Mouse (Mus musculus): Measurements from ENCODE around the gene Dclk3. TPM values are rescaled to one million over a fixed set of nuclear protein-coding genes. Genes with fewer than 3 reads are reported as not detected.

The Dclk3 gene
- polyA plus RNA-seq, 1 experiment from 2014 or later = 0.25 TPM

- no peak overlapping the region for H3K4me2 ChIP-seq (ENCODE audit: low read depth, low read length)
- no peak for ATAC-seq (ENCODE audit: low read depth)
- H3K36me3 ChIP-seq (ENCODE audit: control insufficient read depth, insufficient read depth, low read length) = no peaks in the 10 kb centered on the region
- no peaks in the 10 kb centered on the region for H3K4me1 ChIP-seq (replicated peaks; ENCODE audit: control insufficient read depth, insufficient read depth, low read length)
- H3K9ac ChIP-seq (ENCODE audit: low read length) = no peak overlapping the region
- 63% methylated on average over 21 of the region's 21 CpGs for WGBS
- H3K27me3 ChIP-seq (ENCODE audit: control insufficient read depth, insufficient read depth, low read depth, low read length) = no peaks in the 10 kb centered on the region
- no peak overlapping the region for H3K27ac ChIP-seq (ENCODE audit: low read length)
- H3K9me3 ChIP-seq (ENCODE audit: control insufficient read depth, low read length) = no peaks in the 10 kb centered on the region
- no peak overlapping the region for H3K4me3 ChIP-seq (ENCODE audit: low read length)
These were observed 35.0 kb downstream of the Dclk3 start for GRCm38 (mm10) chr9:111473686-111474457.

GRCm38 (mm10) chr9:111474458-111474745, 35.5 kb downstream of the Dclk3 start:
- no peak overlapping the region for H3K9ac ChIP-seq (ENCODE audit: low read length)
- no peak for ATAC-seq (ENCODE audit: low read depth)
- H3K4me3 ChIP-seq (ENCODE audit: low read length) = no peak overlapping the region
- 66% methylated on average over 3 of the region's 3 CpGs for WGBS
- H3K27ac ChIP-seq (ENCODE audit: low read length) = no peak overlapping the region
- H3K4me1 ChIP-seq (replicated peaks; ENCODE audit: control insufficient read depth, insufficient read depth, low read length) = no peaks in the 10 kb centered on the region
- no peaks in the 10 kb centered on the region for H3K27me3 ChIP-seq (ENCODE audit: control insufficient read depth, insufficient read depth, low read depth, low read length)
- no peak overlapping the region for H3K4me2 ChIP-seq (ENCODE audit: low read depth, low read length)
- H3K9me3 ChIP-seq (ENCODE audit: control insufficient read depth, low read length) = no peaks in the 10 kb centered on the region
- no peaks in the 10 kb centered on the region for H3K36me3 ChIP-seq (ENCODE audit: control insufficient read depth, insufficient read depth, low read length)

- no peaks in the 10 kb centered on the region for H3K36me3 ChIP-seq (ENCODE audit: control insufficient read depth, insufficient read depth, low read length)
- H3K9me3 ChIP-seq (ENCODE audit: control insufficient read depth, low read length) = no peaks in the 10 kb centered on the region
- H3K4me2 ChIP-seq (ENCODE audit: low read depth, low read length) = no peak overlapping the region
- H3K27me3 ChIP-seq (ENCODE audit: control insufficient read depth, insufficient read depth, low read depth, low read length) = no peaks in the 10 kb centered on the region
- no peaks in the 10 kb centered on the region for H3K4me1 ChIP-seq (replicated peaks; ENCODE audit: control insufficient read depth, insufficient read depth, low read length)
- WGBS = 90% methylated on average over 3 of the region's 3 CpGs
- ATAC-seq (ENCODE audit: low read depth) = no peak
- H3K9ac ChIP-seq (ENCODE audit: low read length) = no peak overlapping the region
- H3K4me3 ChIP-seq (ENCODE audit: low read length) = no peak overlapping the region
- no peak overlapping the region for H3K27ac ChIP-seq (ENCODE audit: low read length)
These were observed 36.4 kb downstream of the Dclk3 start for GRCm38 (mm10) chr9:111475281-111475680.

GRCm38 (mm10) chr9:111475973-111476372, 37.1 kb downstream of the Dclk3 start:
- ATAC-seq (ENCODE audit: low read depth) = no peak
- Histone ChIP-seq H3K9me3 (ENCODE audit: control insufficient read depth, low read length) (no peaks in the 10 kb centered on the region), H3K27me3 (ENCODE audit: control insufficient read depth, insufficient read depth, low read depth, low read length) (no peaks in the 10 kb centered on the region), H3K9ac (ENCODE audit: low read length) (no peak overlapping the region), H3K4me3 (ENCODE audit: low read length) (no peak overlapping the region), H3K36me3 (ENCODE audit: control insufficient read depth, insufficient read depth, low read length) (no peaks in the 10 kb centered on the region), H3K4me2 (ENCODE audit: low read depth, low read length) (no peak overlapping the region), H3K4me1 (replicated peaks; ENCODE audit: control insufficient read depth, insufficient read depth, low read length) (no peaks in the 10 kb centered on the region), H3K27ac (ENCODE audit: low read length) (no peak overlapping the region)
- 80% methylated on average over 4 of the region's 4 CpGs for WGBS

- H3K4me3 ChIP-seq (ENCODE audit: low read length) = no peak overlapping the region
- H3K4me1 ChIP-seq (replicated peaks; ENCODE audit: control insufficient read depth, insufficient read depth, low read length) = no peaks in the 10 kb centered on the region
- WGBS = 80% methylated on average over 6 of the region's 6 CpGs
- no peak overlapping the region for H3K9ac ChIP-seq (ENCODE audit: low read length)
- H3K36me3 ChIP-seq (ENCODE audit: control insufficient read depth, insufficient read depth, low read length) = no peaks in the 10 kb centered on the region
- no peak for ATAC-seq (ENCODE audit: low read depth)
- no peaks in the 10 kb centered on the region for H3K27me3 ChIP-seq (ENCODE audit: control insufficient read depth, insufficient read depth, low read depth, low read length)
- no peaks in the 10 kb centered on the region for H3K9me3 ChIP-seq (ENCODE audit: control insufficient read depth, low read length)
- H3K4me2 ChIP-seq (ENCODE audit: low read depth, low read length) = no peak overlapping the region
- H3K27ac ChIP-seq (ENCODE audit: low read length) = no peak overlapping the region
These were observed 37.7 kb downstream of the Dclk3 start for GRCm38 (mm10) chr9:111476479-111477016.

GRCm38 (mm10) chr9:111478853-111479490, 40.1 kb downstream of the Dclk3 start:
- WGBS = 55% methylated on average over 7 of the region's 7 CpGs
- no peaks in the 10 kb centered on the region for H3K4me1 ChIP-seq (replicated peaks; ENCODE audit: control insufficient read depth, insufficient read depth, low read length)

GRCm38 (mm10) chr9:111481011-111481410, 42.1 kb downstream of the Dclk3 start:
- no peak overlapping the region for H3K4me3 ChIP-seq (ENCODE audit: low read length)
- H3K36me3 ChIP-seq (ENCODE audit: control insufficient read depth, insufficient read depth, low read length) = no peaks in the 10 kb centered on the region
- no peak for ATAC-seq (ENCODE audit: low read depth)
- no peak overlapping the region for H3K27ac ChIP-seq (ENCODE audit: low read length)
- H3K9ac ChIP-seq (ENCODE audit: low read length) = no peak overlapping the region
- WGBS = 80% methylated on average over 3 of the region's 3 CpGs
- H3K9me3 ChIP-seq (ENCODE audit: control insufficient read depth, low read length) = no peaks in the 10 kb centered on the region
- no peaks in the 10 kb centered on the region for H3K4me1 ChIP-seq (replicated peaks; ENCODE audit: control insufficient read depth, insufficient read depth, low read length)
- no peak overlapping the region for H3K4me2 ChIP-seq (ENCODE audit: low read depth, low read length)
- H3K27me3 ChIP-seq (ENCODE audit: control insufficient read depth, insufficient read depth, low read depth, low read length) = no peaks in the 10 kb centered on the region

More at GRCm38 (mm10) chr9:111478853-111479490, 40.1 kb downstream of the Dclk3 start:
- no peak for ATAC-seq (ENCODE audit: low read depth)
- H3K9ac ChIP-seq (ENCODE audit: low read length) = no peak overlapping the region
- no peak overlapping the region for H3K27ac ChIP-seq (ENCODE audit: low read length)
- H3K27me3 ChIP-seq (ENCODE audit: control insufficient read depth, insufficient read depth, low read depth, low read length) = no peaks in the 10 kb centered on the region
- no peaks in the 10 kb centered on the region for H3K9me3 ChIP-seq (ENCODE audit: control insufficient read depth, low read length)
- no peaks in the 10 kb centered on the region for H3K36me3 ChIP-seq (ENCODE audit: control insufficient read depth, insufficient read depth, low read length)
- no peak overlapping the region for H3K4me2 ChIP-seq (ENCODE audit: low read depth, low read length)
- no peak overlapping the region for H3K4me3 ChIP-seq (ENCODE audit: low read length)

GRCm38 (mm10) chr9:111486645-111487477, 48.0 kb downstream of the Dclk3 start:
- Histone ChIP-seq H3K9ac (ENCODE audit: low read length) (no peak overlapping the region), H3K27me3 (ENCODE audit: control insufficient read depth, insufficient read depth, low read depth, low read length) (no peaks in the 10 kb centered on the region), H3K4me2 (ENCODE audit: low read depth, low read length) (no peak overlapping the region), H3K4me3 (ENCODE audit: low read length) (no peak overlapping the region), H3K4me1 (replicated peaks; ENCODE audit: control insufficient read depth, insufficient read depth, low read length) (no peaks in the 10 kb centered on the region), H3K36me3 (ENCODE audit: control insufficient read depth, insufficient read depth, low read length) (no peaks in the 10 kb centered on the region), H3K9me3 (ENCODE audit: control insufficient read depth, low read length) (no peaks in the 10 kb centered on the region), H3K27ac (ENCODE audit: low read length) (no peak overlapping the region)
- no peak for ATAC-seq (ENCODE audit: low read depth)
- WGBS = 56% methylated on average over 10 of the region's 10 CpGs

- no peaks in the 10 kb centered on the region for H3K4me1 ChIP-seq (replicated peaks; ENCODE audit: control insufficient read depth, insufficient read depth, low read length)
- no peak overlapping the region for H3K9ac ChIP-seq (ENCODE audit: low read length)
- H3K9me3 ChIP-seq (ENCODE audit: control insufficient read depth, low read length) = no peaks in the 10 kb centered on the region
- H3K27me3 ChIP-seq (ENCODE audit: control insufficient read depth, insufficient read depth, low read depth, low read length) = no peaks in the 10 kb centered on the region
- WGBS = 14% methylated on average over 8 of the region's 8 CpGs
- ATAC-seq (ENCODE audit: low read depth) = no peak
- no peak overlapping the region for H3K4me3 ChIP-seq (ENCODE audit: low read length)
- no peak overlapping the region for H3K4me2 ChIP-seq (ENCODE audit: low read depth, low read length)
- H3K27ac ChIP-seq (ENCODE audit: low read length) = no peak overlapping the region
- H3K36me3 ChIP-seq (ENCODE audit: control insufficient read depth, insufficient read depth, low read length) = no peaks in the 10 kb centered on the region
These were observed 51.7 kb downstream of the Dclk3 start for GRCm38 (mm10) chr9:111490583-111490982.

All from lung, embryonic 16.5 days (tissue).